Mouse (Mus musculus) intestine, embryonic 15.5 days (tissue): ENCODE results near the gene Plekhg4. TPM values are rescaled to one million over a fixed set of nuclear protein-coding genes. Genes with fewer than 3 reads are reported as not detected.

Source experiments
- ATAC-seq: fragments of 200-750 bp; cut with Nextera tagmentation; 2 replicates; pipeline ENCODE4 v1.8.0; 2017; ENCODE audit warnings: moderate TSS enrichment, moderate library complexity
- H3K27ac ChIP-seq: fragments of 300-500 bp; sonication (generic); 2 replicates; pipeline ENCODE4 v1.5.1; 2015; ENCODE audit warnings: mild to moderate bottlenecking, inconsistent platforms
- H3K27me3 ChIP-seq: fragments of 300-500 bp; sonication (generic); replicated peaks from 2 replicates; pipeline ENCODE4 v1.6.1; 2015; ENCODE audit warnings: inconsistent platforms
- H3K36me3 ChIP-seq: fragments of 300-500 bp; sonication (generic); 2 replicates; pipeline ENCODE4 v1.6.1; 2015; ENCODE audit warnings: inconsistent platforms
- H3K4me1 ChIP-seq: fragments of 300-500 bp; sonication (generic); replicated peaks from 2 replicates; pipeline ENCODE4 v1.6.1; 2015; ENCODE audit warnings: inconsistent platforms
- H3K4me2 ChIP-seq: fragments of 300-500 bp; sonication (generic); replicated peaks from 2 replicates; pipeline ENCODE4 v1.6.1; 2015; ENCODE audit warnings: mild to moderate bottlenecking, inconsistent platforms
- H3K4me3 ChIP-seq: fragments of 300-500 bp; sonication (generic); replicated peaks from 2 replicates; pipeline ENCODE4 v1.5.1; 2015; ENCODE audit warnings: inconsistent platforms
- H3K9ac ChIP-seq: fragments of 300-500 bp; sonication (generic); 2 replicates; pipeline ENCODE4 v1.6.1; 2015; ENCODE audit warnings: inconsistent platforms
- H3K9me3 ChIP-seq: fragments of 300-500 bp; sonication (generic); 2 replicates; pipeline ENCODE4 v1.6.1; 2016; ENCODE audit warnings: inconsistent platforms
- WGBS: fragments of 180-500 bp; shearing (Covaris S2); methylation state at CpG from one replicate; pipeline ENCODE4 v1.1.7; 2015; 5-methylcytosine and 5-hydroxymethylcytosine counted together
- polyA plus RNA-seq: library from polyadenylated mRNA; unstranded; fragments of >200 nt; fragmentation: Nextera tagmentation; extraction: Ambion mirVana; gene quantifications from 2 replicates; pipeline ENCODE4 v1.2.1, GENCODE M21; 2015

The Plekhg4 gene
- polyA plus RNA-seq, 1 experiment from 2014 or later, result 0.10 TPM

GRCm38 (mm10) chr8:105419800-105420199, 46.7 kb downstream of the Plekhg4 start:
- H3K27ac ChIP-seq, result no peak overlapping the region
- H3K36me3 ChIP-seq, result no peaks in the 10 kb centered on the region
- H3K27me3 ChIP-seq, result no peaks in the 10 kb centered on the region
- H3K4me2 ChIP-seq, result no peak overlapping the region
- no peaks in the 10 kb centered on the region for H3K9me3 ChIP-seq
- ATAC-seq, result no peak
- no peaks in the 10 kb centered on the region for H3K4me1 ChIP-seq
- 74% methylated on average over 4 of the region's 4 CpGs for whole genome bisulfite sequencing
- no peak overlapping the region for H3K9ac ChIP-seq
- no peak overlapping the region for H3K4me3 ChIP-seq

DNA sequence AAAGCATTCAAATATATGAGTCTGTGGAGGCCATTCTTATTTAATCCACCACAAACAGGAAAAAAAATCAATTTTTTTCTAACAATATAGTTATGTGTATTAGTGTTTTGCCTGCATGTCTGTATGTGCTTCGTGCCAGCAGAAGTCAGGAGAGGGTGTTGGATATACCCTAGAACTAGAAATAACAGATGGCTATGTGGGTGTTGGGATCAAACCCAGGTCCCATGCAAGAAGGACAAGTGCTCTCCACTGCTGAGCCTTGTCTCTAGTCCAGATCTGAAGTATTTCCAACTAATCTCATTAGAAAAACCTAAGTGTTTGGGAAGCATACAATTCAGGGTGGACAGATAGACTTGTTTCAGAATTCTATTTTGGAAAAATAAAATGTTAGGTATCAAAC, 48.9 kb downstream of the Plekhg4 start:
- H3K4me1 ChIP-seq, result no peaks in the 10 kb centered on the region
- no peak overlapping the region for H3K9ac ChIP-seq
- H3K4me3 ChIP-seq, result no peak overlapping the region
- WGBS, result 74% methylated on average over 1 of the region's 1 CpGs
- H3K4me2 ChIP-seq, result no peak overlapping the region
- H3K9me3 ChIP-seq, result no peaks in the 10 kb centered on the region
- H3K27ac ChIP-seq, result no peak overlapping the region
- H3K27me3 ChIP-seq, result no peaks in the 10 kb centered on the region
- no peaks in the 10 kb centered on the region for H3K36me3 ChIP-seq
- ATAC-seq, result no peak

- Histone ChIP-seq H3K9ac (no peak overlapping the region), H3K4me2 (no peak overlapping the region), H3K4me1 (no peaks in the 10 kb centered on the region), H3K9me3 (no peaks in the 10 kb centered on the region), H3K27ac (no peak overlapping the region), H3K27me3 (no peaks in the 10 kb centered on the region), H3K4me3 (no peak overlapping the region), H3K36me3 (no peaks in the 10 kb centered on the region)
- WGBS, result 49% methylated on average over 6 of the region's 6 CpGs
- ATAC-seq, result no peak
Observed at GRCm38 (mm10) chr8:105426878-105427277, 53.8 kb downstream of the Plekhg4 start.

- H3K4me1 ChIP-seq, result no peaks in the 10 kb centered on the region
- no peaks in the 10 kb centered on the region for H3K9me3 ChIP-seq
- no peak overlapping the region for H3K4me3 ChIP-seq
- no peaks in the 10 kb centered on the region for H3K27me3 ChIP-seq
- H3K4me2 ChIP-seq, result no peak overlapping the region
- H3K36me3 ChIP-seq, result no peaks in the 10 kb centered on the region
- WGBS, result 62% methylated on average over 7 of the region's 7 CpGs
- ATAC-seq, result no peak
- no peak overlapping the region for H3K27ac ChIP-seq
- no peak overlapping the region for H3K9ac ChIP-seq
Observed at GRCm38 (mm10) chr8:105431743-105432515, 58.9 kb downstream of the Plekhg4 start.

Other genes with a start within 250 kb of the Plekhg4 start
- gene Ces4a, start 241.5 kb upstream of the Plekhg4 start, polyA plus RNA-seq, result not detected in 2 replicates
- 38.8 and 47.1 TPM in 2 replicates for gene Cbfb, start 202.6 kb upstream of the Plekhg4 start, polyA plus RNA-seq
- gene D230025D16Rik, start 148.1 kb upstream of the Plekhg4 start, polyA plus RNA-seq, result 20.6 and 21.8 TPM in 2 replicates
- 18.8 and 19.5 TPM in 2 replicates for gene B3gnt9, start 118.1 kb upstream of the Plekhg4 start, polyA plus RNA-seq
- gene Tradd, start 108.7 kb upstream of the Plekhg4 start, polyA plus RNA-seq, result 36.7 and 39.2 TPM in 2 replicates
- gene Fbxl8, start 108.6 kb upstream of the Plekhg4 start, polyA plus RNA-seq, result 4.4 and 5.0 TPM in 2 replicates
- gene Hsf4, start 103.5 kb upstream of the Plekhg4 start, polyA plus RNA-seq, result 0.10 and 0.11 TPM in 2 replicates
- 1.0 and 1.2 TPM in 2 replicates for gene Nol3, start 97.1 kb upstream of the Plekhg4 start, polyA plus RNA-seq
- 8.3 and 8.6 TPM in 2 replicates for gene 4931428F04Rik, start 83.4 kb upstream of the Plekhg4 start, polyA plus RNA-seq
- gene Exoc3l, start 77.2 kb upstream of the Plekhg4 start, polyA plus RNA-seq, result 8.0 and 8.7 TPM in 2 replicates
- gene E2f4, start 75.6 kb upstream of the Plekhg4 start, polyA plus RNA-seq, result 84.9 and 90.4 TPM in 2 replicates
- gene Elmo3, start 67.7 kb upstream of the Plekhg4 start, polyA plus RNA-seq, result 18.3 and 21.2 TPM in 2 replicates
- gene Lrrc29, start 47.0 kb upstream of the Plekhg4 start, polyA plus RNA-seq, result 1.3 and 2.3 TPM in 2 replicates
- 128 and 151 TPM in 2 replicates for gene Tmem208, start 46.9 kb upstream of the Plekhg4 start, polyA plus RNA-seq
- 1.3 and 1.9 TPM in 2 replicates for gene Fhod1, start 25.3 kb upstream of the Plekhg4 start, polyA plus RNA-seq
- gene Slc9a5, start 24.4 kb upstream of the Plekhg4 start, polyA plus RNA-seq, result 1.4 and 1.7 TPM in 2 replicates
- 0.05 TPM in 1 of 2 replicates, not detected in the other for gene Kctd19, start 40.2 kb downstream of the Plekhg4 start, polyA plus RNA-seq
- gene Lrrc36, start 40.3 kb downstream of the Plekhg4 start, polyA plus RNA-seq, result 0.24 and 0.26 TPM in 2 replicates
- gene Tppp3, start 98.3 kb downstream of the Plekhg4 start, polyA plus RNA-seq, result 38.1 and 39.3 TPM in 2 replicates
- 20.1 and 22.6 TPM in 2 replicates for gene Zdhhc1, start 123.6 kb downstream of the Plekhg4 start, polyA plus RNA-seq
- gene Hsd11b2, start 145.5 kb downstream of the Plekhg4 start, polyA plus RNA-seq, result 2.7 and 3.0 TPM in 2 replicates
- gene Atp6v0d1, start 192.8 kb downstream of the Plekhg4 start, polyA plus RNA-seq, result 78.2 and 89.4 TPM in 2 replicates
- gene Ripor1, start 232.0 kb downstream of the Plekhg4 start, polyA plus RNA-seq, result 18.4 and 18.5 TPM in 2 replicates